Mouse (Mus musculus) lung, postnatal 0 days (tissue): ENCODE measurements at regions not wholly inside any gene's neighbourhood (a gene's known extent, or its start where the extent isn't known, plus 50 kb on each side); places are given as distances from the start of the nearest gene placed in this dataset.

Experiments used
- ATAC-seq: fragments of 200-750 bp; cut with Nextera tagmentation; 2 replicates; pipeline ENCODE4 v1.8.0; 2017; ENCODE audit warnings: moderate library complexity
- DNase-seq: peaks from one replicate; pipeline ENCODE4 v3.0.0-alpha.2; 2016; ENCODE audit warnings: low spot score
- H3K27ac ChIP-seq: fragments of 300-500 bp; sonication (generic); 2 replicates; pipeline ENCODE4 v1.5.1; 2014; ENCODE audit warnings: antibody characterized with exemption, mild to moderate bottlenecking, low read length, mixed read lengths
- H3K27me3 ChIP-seq: fragments of 300-500 bp; sonication (generic); replicated peaks from 2 replicates; pipeline ENCODE4 v1.6.1; 2014; ENCODE audit warnings: low read length, mixed read lengths; ENCODE audit not compliant: insufficient read depth
- H3K36me3 ChIP-seq: fragments of 300-500 bp; sonication (generic); 2 replicates; pipeline ENCODE4 v1.6.1; 2014; ENCODE audit warnings: low read length, mixed read lengths; ENCODE audit not compliant: insufficient read depth
- H3K4me1 ChIP-seq: fragments of 300-500 bp; sonication (generic); 2 replicates; pipeline ENCODE4 v1.6.1; 2014; ENCODE audit warnings: antibody characterized with exemption, low read depth, low read length, mixed read lengths; ENCODE audit not compliant: insufficient read depth
- H3K4me2 ChIP-seq: fragments of 300-500 bp; sonication (generic); replicated peaks from 2 replicates; pipeline ENCODE4 v1.6.1; 2014; ENCODE audit warnings: low read depth, mild to moderate bottlenecking, low read length, moderate library complexity, mixed read lengths
- H3K4me3 ChIP-seq: fragments of 300-500 bp; sonication (generic); 2 replicates; pipeline ENCODE4 v1.5.1; 2014; ENCODE audit warnings: low read depth, low read length
- H3K9ac ChIP-seq: fragments of 300-500 bp; sonication (generic); replicated peaks from 2 replicates; pipeline ENCODE4 v1.6.1; 2014; ENCODE audit warnings: low read depth, mild to moderate bottlenecking
- H3K9me3 ChIP-seq: fragments of 300-500 bp; sonication (generic); 2 replicates; pipeline ENCODE4 v1.6.1; 2016; ENCODE audit warnings: low read length, mixed read lengths
- CTCF ChIP-seq: IDR thresholded peaks from 2 replicates; pipeline ENCODE4 v1.5.1; 2016; ENCODE audit warnings: antibody characterized with exemption, mild to moderate bottlenecking
- EP300 ChIP-seq: IDR thresholded peaks from 2 replicates; pipeline ENCODE4 v1.6.1; 2016; ENCODE audit warnings: antibody characterized with exemption, mild to moderate bottlenecking, control low read depth
- WGBS: fragments of 180-500 bp; shearing (Covaris S2); extraction: QIAGEN DNeasy Blood & Tissue Kit; methylation state at CpG from one replicate; pipeline ENCODE4 v1.1.7; 2014; 5-methylcytosine and 5-hydroxymethylcytosine counted together

DNA sequence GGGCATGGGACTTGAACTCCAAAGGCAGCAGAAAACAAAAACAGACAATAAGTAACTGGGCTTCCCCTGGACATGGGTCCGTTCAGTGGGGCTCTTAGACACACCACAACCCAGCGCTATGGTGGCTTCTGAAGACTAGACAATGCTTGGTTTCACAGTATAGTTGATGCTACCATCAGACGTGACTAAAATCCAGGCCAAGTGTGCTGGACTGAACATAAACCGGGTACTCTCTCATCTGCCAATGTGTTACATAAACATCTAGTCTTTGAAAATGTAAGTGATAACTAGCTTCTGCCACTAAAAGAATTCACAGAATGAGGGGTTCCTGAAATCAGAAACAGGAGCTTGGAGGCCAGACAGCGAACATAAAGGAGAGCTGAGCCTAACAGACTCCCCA, 251.7 kb upstream of the Thrb start:
- Histone ChIP-seq H3K27me3 (no peaks in the 10 kb centered on the region), H3K9ac (no peak overlapping the region), H3K36me3 (no peaks in the 10 kb centered on the region), H3K27ac (no peak overlapping the region), H3K4me3 (no peak overlapping the region), H3K4me2 (no peak overlapping the region), H3K4me1 (peaks cover 3% of the 10 kb centered on the region; the same call in 1 of the 2 replicates), H3K9me3 (no peaks in the 10 kb centered on the region)
- DNase-seq = no peak
- TF ChIP-seq EP300 (no peak), CTCF (no peak)
- 27% methylated on average over 5 of the region's 5 CpGs for WGBS
- no peak for ATAC-seq

DNA sequence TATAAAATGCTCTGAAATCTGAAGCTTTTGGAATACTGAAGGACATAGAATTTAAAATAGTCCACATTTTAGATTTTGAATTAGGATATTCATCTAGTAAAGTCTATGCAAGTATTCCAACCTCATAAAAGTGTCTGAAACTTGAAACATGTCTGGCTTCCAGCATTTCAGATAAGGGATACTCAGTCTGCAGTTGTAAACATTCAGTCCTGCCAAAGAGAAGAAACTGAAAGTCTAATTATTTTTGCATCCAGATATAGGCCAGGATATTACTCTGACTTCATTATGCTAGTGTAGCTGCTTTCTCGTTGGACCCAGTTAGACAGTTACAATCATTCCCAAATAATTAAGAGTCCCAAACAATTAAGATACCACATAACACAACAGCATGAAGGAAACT, 251.2 kb upstream of the Thrb start:
- ATAC-seq (no peak), DNase-seq (no peak)
- Histone ChIP-seq H3K4me1 (peaks cover 3% of the 10 kb centered on the region; the same call in 1 of the 2 replicates), H3K36me3 (no peaks in the 10 kb centered on the region), H3K27me3 (no peaks in the 10 kb centered on the region), H3K27ac (no peak overlapping the region), H3K4me3 (no peak overlapping the region), H3K9ac (no peak overlapping the region), H3K9me3 (no peaks in the 10 kb centered on the region), H3K4me2 (no peak overlapping the region)
- TF ChIP-seq EP300 (no peak), CTCF (no peak)
- 46% methylated on average over 1 of the region's 1 CpGs for WGBS

DNA sequence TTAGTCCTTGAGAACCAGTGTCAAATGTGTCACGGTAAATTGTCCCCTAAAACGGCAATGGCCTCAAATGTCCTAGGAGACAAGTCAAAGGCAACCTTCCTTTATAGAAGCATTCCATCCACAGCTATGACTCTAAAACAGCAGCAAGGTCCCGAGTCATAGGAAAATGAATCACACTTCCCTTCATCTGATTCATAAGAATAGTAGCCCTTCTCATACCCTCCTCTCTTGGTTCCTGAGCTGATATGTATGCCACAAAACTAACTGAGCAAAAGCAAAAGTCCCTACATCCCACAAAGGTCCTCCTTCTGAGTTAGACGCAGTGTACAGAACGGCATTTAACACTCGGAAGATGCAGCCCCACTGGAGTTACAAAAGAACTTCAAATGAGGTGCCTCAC, 250.6 kb upstream of the Thrb start:
- no peaks in the 10 kb centered on the region for H3K9me3 ChIP-seq
- DNase-seq (no peak), ATAC-seq (no peak)
- no peaks in the 10 kb centered on the region for H3K27me3 ChIP-seq
- no peak overlapping the region for H3K4me2 ChIP-seq
- 87% methylated on average over 6 of the region's 6 CpGs for WGBS
- H3K4me1 ChIP-seq = peaks cover 6% of the 10 kb centered on the region; the same call in 1 of the 2 replicates
- no peak for TF ChIP-seq CTCF
- no peak for TF ChIP-seq EP300
- no peaks in the 10 kb centered on the region for H3K36me3 ChIP-seq
- no peak overlapping the region for H3K27ac ChIP-seq
- H3K9ac ChIP-seq = no peak overlapping the region
- no peak overlapping the region for H3K4me3 ChIP-seq

DNA sequence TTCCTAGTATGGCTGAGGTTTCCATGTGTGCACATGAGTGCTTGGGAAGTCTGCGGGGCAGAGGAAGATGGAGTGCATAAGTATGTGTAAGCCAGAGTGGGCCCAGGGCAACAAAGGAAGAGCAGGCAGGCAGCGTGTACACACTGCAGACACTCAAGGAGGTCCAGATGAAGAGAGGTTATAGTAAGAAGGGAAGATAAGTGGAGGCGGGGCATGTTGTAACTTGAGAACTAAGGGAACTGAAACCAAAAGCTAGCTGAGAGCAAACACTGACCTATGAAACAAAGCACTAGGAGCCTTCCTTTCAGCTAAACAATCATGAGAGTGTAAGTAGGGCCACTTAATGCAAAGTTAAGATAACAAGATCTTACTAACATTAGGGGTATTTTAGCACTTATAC, 249.3 kb upstream of the Thrb start:
- DNase-seq (peak; percentile 86), ATAC-seq (peak; percentile 74)
- Histone ChIP-seq H3K36me3 (no peaks in the 10 kb centered on the region), H3K9me3 (no peaks in the 10 kb centered on the region), H3K27me3 (no peaks in the 10 kb centered on the region), H3K4me1 (peaks cover 7% of the 10 kb centered on the region; the same call in 1 of the 2 replicates), H3K27ac (no peak overlapping the region), H3K4me3 (no peak overlapping the region), H3K9ac (no peak overlapping the region), H3K4me2 (no peak overlapping the region)
- TF ChIP-seq CTCF (no peak), EP300 (peak; percentile 52)
- WGBS = 18% methylated on average over 3 of the region's 3 CpGs

DNA sequence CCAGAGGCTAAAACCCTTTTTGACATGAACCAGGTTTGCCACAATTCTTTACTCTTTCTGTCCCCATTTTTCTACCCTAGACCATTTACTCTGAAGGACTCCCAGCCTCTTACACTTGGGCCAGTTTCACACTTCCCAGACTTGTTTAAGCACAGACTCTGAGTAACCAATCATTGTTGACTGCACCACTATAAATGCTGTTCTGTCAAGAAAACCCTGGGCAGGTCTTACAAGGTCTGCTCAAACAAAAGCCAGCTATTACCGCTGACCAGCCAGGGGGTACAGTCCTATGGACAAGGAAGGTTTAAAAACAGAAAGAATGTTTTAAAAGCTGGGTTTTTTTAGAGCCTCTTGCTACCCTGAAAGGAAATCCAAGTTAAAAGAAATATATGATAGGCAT, 248.8 kb upstream of the Thrb start:
- H3K4me2 ChIP-seq = no peak overlapping the region
- no peak overlapping the region for H3K4me3 ChIP-seq
- ATAC-seq (peak; percentile 37; the same call in 1 of the 2 replicates), DNase-seq (no peak)
- H3K9me3 ChIP-seq = no peaks in the 10 kb centered on the region
- no peaks in the 10 kb centered on the region for H3K36me3 ChIP-seq
- no peak overlapping the region for H3K27ac ChIP-seq
- TF ChIP-seq EP300 (no peak), CTCF (no peak)
- H3K9ac ChIP-seq = no peak overlapping the region
- peaks cover 7% of the 10 kb centered on the region; the same call in 1 of the 2 replicates for H3K4me1 ChIP-seq
- no peaks in the 10 kb centered on the region for H3K27me3 ChIP-seq
- WGBS = 49% methylated on average over 1 of the region's 1 CpGs

DNA sequence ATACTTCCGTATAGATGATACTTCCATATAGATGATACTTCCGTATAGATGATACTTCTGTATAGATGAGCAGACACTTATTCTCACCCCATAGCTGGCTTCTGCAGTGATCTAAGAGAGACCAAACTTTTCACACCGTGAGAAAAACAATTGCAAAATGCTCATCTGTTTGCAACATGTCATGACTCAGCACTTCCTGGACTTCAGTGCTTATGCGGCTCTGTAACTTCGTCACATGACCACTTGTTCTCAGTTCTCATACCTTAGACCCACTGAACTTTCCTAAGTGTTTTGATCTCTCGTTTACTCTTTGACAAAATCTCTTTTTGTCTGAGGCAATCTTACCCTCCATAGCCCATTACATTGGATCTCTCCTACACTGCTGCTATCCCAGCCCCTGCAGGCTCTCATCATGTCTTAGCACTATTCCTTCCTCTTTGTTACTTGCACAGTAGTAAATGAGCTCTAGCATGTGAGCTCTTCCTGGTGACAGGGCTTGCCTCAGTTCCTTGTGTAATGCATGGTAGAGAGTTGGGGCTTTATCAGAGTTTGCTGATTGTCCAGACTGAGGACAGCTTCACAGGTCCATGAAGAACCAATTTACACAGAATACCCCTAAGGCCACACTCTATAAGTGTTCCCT, 245.7 kb upstream of the Thrb start:
- H3K4me1 ChIP-seq = peaks cover 4% of the 10 kb centered on the region; the same call in 1 of the 2 replicates
- no peak overlapping the region for H3K27ac ChIP-seq
- no peak overlapping the region for H3K9ac ChIP-seq
- no peaks in the 10 kb centered on the region for H3K27me3 ChIP-seq
- H3K4me3 ChIP-seq = no peak overlapping the region
- H3K36me3 ChIP-seq = no peaks in the 10 kb centered on the region
- ATAC-seq (peak; percentile 69), DNase-seq (peak; percentile 74)
- H3K4me2 ChIP-seq = no peak overlapping the region
- TF ChIP-seq EP300 = 0 out of 2 replicates have a peak, but pooled peaks have one; percentile 18
- no peak for TF ChIP-seq CTCF
- H3K9me3 ChIP-seq = no peaks in the 10 kb centered on the region
- 51% methylated on average over 6 of the region's 6 CpGs for WGBS
